Mouse (Mus musculus) gonadal fat pad, adult 2 months (tissue): ENCODE data around the gene Dnm1. TPM values are rescaled to one million over a fixed set of nuclear protein-coding genes. Genes with fewer than 3 reads are reported as not detected.

Experiments
- DNase-seq: peaks from one replicate; pipeline ENCODE4 v3.0.0-alpha.2; 2012; ENCODE audit warnings: low read depth
- polyA plus RNA-seq: library from polyadenylated mRNA; depleted of rRNA; stranded (reverse); fragments of >200 nt; gene quantifications from 2 replicates; pipeline ENCODE4 v1.2.3, GENCODE M21; 2012; rRNA removed

Gene Dnm1
- polyA plus RNA-seq, 1 experiment = 19.7 TPM

DNA sequence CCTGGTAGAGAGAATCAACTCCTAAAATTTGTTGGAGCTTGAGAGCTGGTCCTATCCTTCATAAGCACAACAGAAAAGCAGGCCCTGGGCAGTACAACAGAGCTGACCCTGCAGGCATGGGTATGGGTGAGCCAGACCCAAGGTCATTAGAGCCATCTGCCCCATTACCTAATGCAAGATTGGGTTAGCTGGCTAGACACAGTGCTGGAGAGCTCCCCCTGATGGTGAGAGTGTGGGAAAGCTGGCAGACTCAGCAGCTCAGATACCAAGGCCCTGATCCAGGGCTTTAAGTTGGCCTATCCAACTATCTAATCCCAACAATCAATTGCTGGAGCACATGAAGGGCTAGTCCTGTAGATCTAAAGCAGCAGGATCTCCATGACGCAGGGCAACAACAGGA, 70.4 kb downstream of the Dnm1 start:
- no peak for DNase-seq

DNA sequence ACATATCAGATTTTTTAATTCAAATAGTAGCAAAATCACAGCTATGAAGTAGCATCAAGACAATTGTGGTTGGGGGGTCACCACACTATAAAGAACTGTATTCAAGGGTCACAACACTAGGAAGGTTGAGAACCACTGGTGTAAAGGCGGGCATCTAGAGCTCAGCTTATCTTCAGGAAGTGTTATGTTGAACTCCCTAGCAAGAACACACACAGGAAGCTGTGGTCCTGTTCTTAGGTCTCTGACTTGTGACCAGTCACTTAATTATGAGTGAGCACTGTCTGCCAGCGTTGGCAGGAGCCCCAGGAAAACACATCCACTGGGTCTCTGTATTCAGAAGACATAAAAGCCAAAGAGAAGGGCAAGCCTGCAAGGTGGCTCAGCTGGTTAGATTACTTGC, 70.8 kb downstream of the Dnm1 start:
- DNase-seq = no peak

DNA sequence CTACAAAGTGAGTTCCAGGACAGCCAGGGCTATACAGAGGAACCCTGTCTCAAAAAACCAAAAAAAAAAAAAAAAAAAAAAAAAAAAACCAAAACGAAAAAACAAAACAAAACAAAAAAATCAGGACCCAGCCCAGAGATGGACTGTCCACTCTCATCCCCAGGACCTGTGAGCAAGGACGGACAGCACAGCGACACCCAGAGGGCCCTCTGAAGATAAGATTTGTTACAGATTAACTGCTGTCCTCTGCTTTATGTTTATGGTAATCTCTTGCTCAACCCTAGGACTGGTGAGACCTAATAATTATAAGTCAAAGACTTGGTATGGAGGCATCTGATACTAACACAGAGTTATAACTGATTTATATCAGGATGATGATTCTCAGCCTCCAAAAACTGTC, 77.3 kb downstream of the Dnm1 start:
- no peak for DNase-seq

DNA sequence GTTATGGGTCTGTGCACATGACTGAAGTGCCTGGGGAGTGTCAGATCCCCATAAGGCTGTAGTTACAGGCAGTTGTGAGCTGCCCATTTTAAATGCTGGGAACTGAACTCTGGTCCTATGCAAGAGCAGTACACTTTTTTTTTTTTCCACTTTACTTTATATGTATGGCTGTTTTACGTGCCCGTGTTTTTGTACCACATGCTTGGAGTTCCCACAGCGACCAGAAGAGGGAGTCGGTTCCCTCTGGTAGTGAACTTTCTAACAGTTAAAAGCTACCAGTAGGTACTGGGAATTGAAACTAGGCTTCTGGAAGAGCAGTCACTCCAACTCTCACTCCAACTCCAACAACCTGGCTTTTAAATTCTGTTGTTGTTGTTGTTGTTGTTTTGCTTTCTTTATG, 92.5 kb downstream of the Dnm1 start:
- DNase-seq = no peak

DNA sequence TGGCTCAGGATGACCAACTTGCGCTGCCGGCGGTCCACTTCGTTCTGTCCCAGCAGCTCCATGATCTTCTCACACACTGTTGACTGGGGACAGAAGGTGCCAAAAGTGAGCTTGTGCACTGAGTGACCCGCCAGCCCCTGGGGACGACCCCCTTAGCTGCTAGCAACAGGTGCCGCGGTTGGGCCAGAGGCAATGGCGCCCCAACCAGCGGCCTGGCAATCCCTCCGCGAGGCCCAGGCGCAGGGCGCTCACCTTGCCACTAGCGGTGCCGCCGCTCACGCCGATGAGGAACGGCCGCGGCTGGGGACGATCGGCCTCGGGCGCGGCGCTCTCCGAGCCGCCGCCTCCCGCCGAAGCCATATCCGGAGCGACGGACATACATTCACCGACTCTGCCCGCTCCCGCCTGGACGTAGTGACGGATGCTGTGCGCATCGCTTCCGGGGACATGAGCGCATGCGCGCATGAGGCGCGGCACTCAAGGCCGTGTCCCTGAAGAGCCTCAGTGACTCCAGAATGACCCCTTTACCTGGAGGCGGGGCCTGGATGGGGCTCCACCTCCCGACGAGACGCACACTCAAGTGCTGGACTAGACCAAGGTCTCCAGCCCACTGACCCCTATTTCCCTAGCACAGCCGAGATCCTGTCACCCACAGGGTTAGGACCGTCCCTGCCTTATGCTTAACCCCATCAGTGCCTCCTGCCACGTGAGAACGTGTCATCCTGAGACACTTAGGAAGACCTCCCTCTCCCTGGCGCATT, 93.3 kb downstream of the Dnm1 start, which contains the start of gene Uck1:
Gene Uck1 (minus strand): TSS at position 503 of the 761 bp plus-strand sequence.
- no peak for DNase-seq

DNA sequence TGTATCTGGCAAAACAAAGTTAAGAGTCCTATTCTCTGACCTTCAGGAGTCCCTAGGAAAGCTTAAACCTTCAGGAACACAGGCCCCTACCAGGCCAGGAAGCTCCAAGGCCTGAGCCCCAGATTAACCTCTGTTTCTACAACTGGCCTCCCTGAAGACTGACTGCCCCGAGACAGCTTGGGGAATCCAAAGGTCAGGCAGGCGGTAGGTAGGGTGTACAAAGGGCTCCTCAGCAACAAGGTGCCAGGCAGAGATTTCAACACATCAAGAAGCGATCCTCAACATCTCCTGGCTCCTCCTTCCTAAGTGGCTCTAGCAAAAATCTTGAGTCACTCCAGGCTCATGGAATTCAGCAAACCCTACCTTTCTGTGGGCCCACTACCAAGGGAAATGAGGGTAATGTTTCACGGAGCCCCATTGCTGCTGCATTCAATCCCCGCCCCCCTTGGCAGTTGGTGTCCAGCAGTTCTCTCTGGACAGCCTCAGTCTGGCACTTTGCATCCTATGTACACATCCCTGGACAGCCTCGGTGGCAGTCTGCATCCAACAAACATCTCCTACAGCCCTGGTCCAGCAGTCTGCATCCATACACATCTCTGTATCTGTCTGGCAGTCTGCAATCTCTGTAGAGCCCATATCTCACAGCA, 94.1 kb downstream of the Dnm1 start:
- DNase-seq = no peak

Other genes with a start within 250 kb of the Dnm1 start
- 42.7 and 62.1 TPM in 2 replicates for gene Prrc2b, start 202.3 kb downstream of the Dnm1 start, polyA plus RNA-seq
- 27.7 and 29.2 TPM in 2 replicates for gene Pomt1, start 116.7 kb downstream of the Dnm1 start, polyA plus RNA-seq
- 118 and 134 TPM in 2 replicates for gene Uck1, start 93.2 kb downstream of the Dnm1 start, polyA plus RNA-seq
- gene Golga2, start 66.0 kb downstream of the Dnm1 start, polyA plus RNA-seq = 43.1 and 46.2 TPM in 2 replicates
- gene Swi5, start 65.3 kb downstream of the Dnm1 start, polyA plus RNA-seq = 293 and 333 TPM in 2 replicates
- 150 and 154 TPM in 2 replicates for gene Ciz1, start 1.0 kb downstream of the Dnm1 start, polyA plus RNA-seq
- gene 1110008P14Rik, start 28.6 kb upstream of the Dnm1 start, polyA plus RNA-seq = 470 and 500 TPM in 2 replicates
- gene Lcn2, start 34.9 kb upstream of the Dnm1 start, polyA plus RNA-seq = 3,887 and 6,444 TPM in 2 replicates
- gene Ptges2, start 42.6 kb upstream of the Dnm1 start, polyA plus RNA-seq = 50.0 and 51.6 TPM in 2 replicates
- gene Naif1, start 97.1 kb upstream of the Dnm1 start, polyA plus RNA-seq = 5.2 and 5.3 TPM in 2 replicates
- 29.4 and 39.5 TPM in 2 replicates for gene Slc25a25, start 98.1 kb upstream of the Dnm1 start, polyA plus RNA-seq
- gene Fam102a, start 182.0 kb upstream of the Dnm1 start, polyA plus RNA-seq = 23.8 and 31.3 TPM in 2 replicates
- 138 and 191 TPM in 2 replicates for gene Dpm2, start 217.5 kb upstream of the Dnm1 start, polyA plus RNA-seq
- gene Pip5kl1, start 221.5 kb upstream of the Dnm1 start, polyA plus RNA-seq = 0.11 and 0.24 TPM in 2 replicates
- gene 9430097D07Rik, start 222.3 kb upstream of the Dnm1 start, polyA plus RNA-seq = not detected in 2 replicates
- gene St6galnac4, start 233.8 kb upstream of the Dnm1 start, polyA plus RNA-seq = 40.7 and 48.2 TPM in 2 replicates
- 44.6 and 46.1 TPM in 2 replicates for gene St6galnac6, start 246.4 kb upstream of the Dnm1 start, polyA plus RNA-seq